Mouse (Mus musculus) neutrophil, adult 59 days (primary cell): ENCODE data around the gene Calhm1. TPM values are rescaled to one million over a fixed set of nuclear protein-coding genes. Genes with fewer than 3 reads are reported as not detected.

ENCODE experiments used
- total RNA-seq, 2 experiments: library from RNA; stranded (reverse); gene quantifications; 1 replicate in 1 of 2; 2 replicates in 1 of 2; pipeline ENCODE4 v1.2.4; 2023

Gene Calhm1
- not detected for total RNA-seq

DNA sequence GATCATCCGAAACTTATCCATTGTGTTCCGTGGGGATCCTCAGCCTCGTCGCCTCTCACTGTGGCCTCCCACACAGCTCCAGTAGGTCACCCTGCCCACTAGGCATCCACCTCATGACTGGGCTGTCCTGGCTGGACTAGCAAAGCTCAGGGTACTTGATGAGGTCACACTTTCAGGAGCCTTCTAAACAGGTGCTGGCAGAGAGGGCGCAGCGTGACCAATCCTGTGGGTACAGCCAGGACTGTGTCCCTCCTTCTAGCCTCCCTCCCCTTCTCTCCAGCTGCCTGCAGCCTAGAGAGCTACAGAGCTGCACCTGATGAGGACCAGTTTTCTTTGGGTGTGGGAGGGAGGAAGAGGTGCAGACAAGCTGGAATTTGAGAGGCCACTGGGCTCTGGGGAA is at the start of gene Calhm1:
TSS of gene Calhm1 (minus strand) at position 101 of the 400 bp plus-strand sequence.

DNA sequence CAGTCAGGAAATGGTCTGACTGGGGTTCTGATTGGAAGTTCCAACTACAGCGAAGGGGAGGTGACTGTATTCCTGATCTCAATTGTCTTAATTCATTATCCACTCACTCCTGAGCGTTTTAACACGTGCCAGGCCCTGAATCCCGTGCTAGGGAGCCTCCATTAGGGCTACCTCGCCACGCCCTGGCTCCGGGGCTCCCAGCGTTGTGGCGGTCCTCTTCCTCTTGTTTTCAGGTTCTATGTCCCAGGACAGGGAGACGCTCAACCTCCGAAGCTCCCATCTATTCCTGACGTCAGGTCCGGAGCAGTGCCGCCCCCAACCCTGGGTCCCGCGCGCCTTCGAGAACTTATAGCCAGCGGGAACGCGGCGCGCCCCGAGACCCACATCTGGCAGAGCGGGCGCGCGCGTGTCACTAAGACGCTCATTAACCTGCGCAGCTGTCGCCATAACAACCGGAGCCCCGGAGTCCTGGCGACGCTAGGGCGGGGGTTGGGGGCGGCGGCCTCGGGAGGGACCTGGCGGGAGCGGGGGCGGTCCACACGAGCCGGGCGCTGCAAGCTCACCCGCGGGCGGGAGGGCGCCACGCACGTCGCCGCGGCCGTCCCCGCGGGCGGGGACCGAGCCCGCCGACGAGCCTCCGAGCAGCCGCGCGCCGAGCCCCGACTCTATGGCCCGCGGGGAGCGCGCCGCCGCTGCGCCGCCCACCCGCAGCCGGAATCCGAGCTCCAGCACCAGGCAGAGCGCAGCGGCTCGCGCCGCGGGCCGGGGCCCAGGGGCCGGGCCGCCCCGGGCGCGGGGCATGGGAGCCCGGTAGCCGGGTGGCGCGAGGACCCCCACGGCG is 34.6 kb upstream of the Calhm1 start, which contains the start of gene Neurl1a:
TSS of gene Neurl1a (plus strand) at position 390 of the 841 bp plus-strand sequence.

DNA sequence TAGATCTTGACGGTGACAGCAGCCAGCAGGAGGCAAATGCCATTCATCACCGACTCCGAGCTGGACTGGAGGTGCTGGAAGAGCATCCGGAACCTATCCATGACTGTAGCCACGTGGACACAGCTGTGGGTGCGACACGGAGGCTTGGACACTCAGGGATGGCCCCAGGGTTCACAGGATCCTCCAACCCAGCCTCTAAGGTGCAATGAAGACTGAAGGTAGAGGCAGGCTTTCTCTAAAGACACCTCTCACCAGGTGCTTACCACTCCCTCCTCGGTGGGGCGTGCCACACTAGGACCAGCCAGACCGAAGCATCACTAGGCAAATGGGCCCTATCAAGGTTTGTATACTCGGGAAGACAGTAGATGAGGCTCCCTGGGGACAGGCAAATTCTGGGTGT is 13.6 kb upstream of the Calhm1 start, which contains the start of gene Calhm3:
TSS of gene Calhm3 (minus strand) at position 101 of the 400 bp plus-strand sequence.

DNA sequence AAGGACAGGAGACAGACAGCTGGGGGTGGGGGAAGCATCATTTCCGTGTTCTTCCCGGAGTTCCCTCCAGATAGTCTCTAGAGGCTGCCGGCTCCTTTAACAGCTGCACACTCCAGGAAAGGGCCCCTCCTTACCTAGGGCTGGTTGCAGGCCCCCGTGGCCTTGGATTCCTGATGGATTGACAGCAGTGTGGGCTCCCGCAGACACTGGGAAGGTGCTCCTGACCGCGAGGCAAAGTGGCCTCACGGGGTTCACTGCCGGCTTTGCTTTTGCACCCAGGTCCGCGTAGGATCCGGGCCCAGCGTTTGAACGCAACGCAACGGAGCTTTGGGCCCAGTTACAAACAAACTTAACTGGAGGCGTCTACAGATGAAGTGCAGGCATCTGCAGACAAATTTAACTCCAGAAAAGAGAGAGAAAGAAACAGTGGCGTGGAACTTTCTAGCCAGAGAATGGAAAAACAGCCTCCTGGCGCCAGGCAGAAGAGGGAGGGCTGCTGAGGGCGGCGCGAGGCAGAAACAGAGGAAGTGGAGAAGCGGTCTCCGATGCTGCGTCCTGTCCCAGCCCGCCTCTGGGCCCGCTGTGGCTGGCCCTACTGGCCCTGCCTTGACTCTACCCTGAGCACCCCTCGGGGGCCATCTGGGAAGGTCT is 6.2 kb downstream of the Calhm1 start, which contains the start of gene Calhm2:
TSS of gene Calhm2 (minus strand) at position 524 of the 651 bp plus-strand sequence.

Other genes starting within 250 kb of the Calhm1 start
- not detected for gene Ina, start 129.6 kb downstream of the Calhm1 start, total RNA-seq
- gene Nt5c2, start 129.1 kb downstream of the Calhm1 start, total RNA-seq, result 10 to 100 TPM; 86.5 to 89.7 TPM
- 1 to 10 TPM; 1.6 to 1.7 TPM for gene Pcgf6, start 93.3 kb downstream of the Calhm1 start, total RNA-seq
- 1 to 10 TPM; 7.9 to 9.5 TPM for gene Taf5, start 76.5 kb downstream of the Calhm1 start, total RNA-seq
- gene Usmg5, start 53.6 kb downstream of the Calhm1 start, total RNA-seq, result 100 to 1,000 TPM; 144 to 162 TPM
- gene Pdcd11, start 53.5 kb downstream of the Calhm1 start, total RNA-seq, result 1 to 10 TPM; 7.8 to 9.2 TPM
- 10 to 100 TPM in 1 of 2 experiments, 1 to 10 TPM in 1; 9.1 to 13.5 TPM for gene Calhm2, start 6.0 kb downstream of the Calhm1 start, total RNA-seq
- gene Calhm3, start 13.5 kb upstream of the Calhm1 start, total RNA-seq, result not detected
- gene Neurl1a, start 34.6 kb upstream of the Calhm1 start, total RNA-seq, result under 1 TPM in 1 of 2 experiments, not detected in 1; 0.11 TPM